Mouse (Mus musculus) cerebellum, postnatal 10 days (tissue): ENCODE measurements around the gene Myoz1.
"Not testable (repeated sequence)": the region's sequence is repeated elsewhere in the genome, so short reads cannot be mapped to it uniquely, and the experiment has no call there.

Source experiments
- DNase-seq, 2 experiments: peaks; one replicate each; pipeline ENCODE4 v3.0.0; 2021; ENCODE audit warnings: mixed read lengths in 2 of 2

Gene Myoz1

DNA sequence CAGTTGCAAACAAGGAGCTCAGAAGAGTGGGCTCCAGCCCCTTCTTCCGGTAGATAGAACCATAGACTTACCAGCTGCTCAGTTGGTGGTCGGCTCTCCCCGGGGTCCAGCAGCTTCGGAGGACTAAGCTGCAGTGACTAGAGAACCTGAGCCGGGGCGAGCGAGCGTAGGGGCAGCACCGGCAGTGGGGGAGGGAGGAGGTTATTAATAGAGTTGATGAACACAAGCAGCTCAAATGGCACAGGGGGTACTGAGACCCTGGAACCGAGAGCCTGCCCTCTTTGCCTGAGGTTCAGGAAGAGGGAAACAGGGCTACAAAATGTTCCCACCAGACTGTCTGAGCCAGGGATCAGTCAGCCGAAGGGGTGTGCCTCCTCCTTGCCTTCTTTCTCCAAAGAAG lies at the start of gene Myoz1:
Gene Myoz1, minus strand, starts transcription at position 180 of the 400 bp plus-strand sequence.
- DNase-seq = no peak

GRCm38 (mm10) chr14:20703461-20703860 lies 47.1 kb upstream of the Myoz1 start:
- not testable (repeated sequence) for DNase-seq

DNA sequence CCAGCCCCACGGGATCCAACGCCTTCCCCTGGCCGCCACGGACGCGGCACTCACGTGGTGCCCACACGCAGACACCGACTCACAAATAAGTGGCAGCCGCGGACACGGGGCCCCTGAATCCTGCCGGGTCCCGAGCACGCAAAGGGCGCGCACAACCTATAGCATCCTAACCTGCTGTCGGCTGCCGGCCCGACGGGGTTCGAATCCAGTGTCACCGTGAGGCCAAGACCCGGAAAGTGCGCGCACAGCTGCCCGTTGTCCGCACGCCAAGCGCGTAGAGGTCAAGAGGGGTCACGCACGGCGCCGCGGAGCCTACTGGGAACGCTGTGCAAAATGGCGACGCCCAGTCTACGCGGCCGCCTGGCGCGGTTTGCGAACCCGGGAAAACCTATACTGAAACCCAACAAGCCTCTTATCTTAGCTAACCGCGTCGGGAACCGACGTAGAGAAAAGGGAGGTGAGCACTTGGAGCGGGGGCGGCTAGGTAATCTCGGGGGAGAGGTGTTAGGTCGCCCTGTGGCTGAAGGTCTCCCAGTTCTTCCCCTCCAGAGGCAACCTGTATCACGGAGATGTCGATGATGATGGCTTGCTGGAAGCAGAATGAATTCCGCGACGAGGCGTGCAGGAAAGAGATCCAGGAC lies 46.5 kb upstream of the Myoz1 start, which contains the start of gene Chchd1:
Gene Chchd1, plus strand, starts transcription at position 266 of the 641 bp plus-strand sequence.
- DNase-seq = peak; percentile 96 to 97

GRCm38 (mm10) chr14:20702096-20702740 lies 45.9 kb upstream of the Myoz1 start:
- DNase-seq = no peak

GRCm38 (mm10) chr14:20701554-20701953 lies 45.2 kb upstream of the Myoz1 start:
- no peak for DNase-seq

DNA sequence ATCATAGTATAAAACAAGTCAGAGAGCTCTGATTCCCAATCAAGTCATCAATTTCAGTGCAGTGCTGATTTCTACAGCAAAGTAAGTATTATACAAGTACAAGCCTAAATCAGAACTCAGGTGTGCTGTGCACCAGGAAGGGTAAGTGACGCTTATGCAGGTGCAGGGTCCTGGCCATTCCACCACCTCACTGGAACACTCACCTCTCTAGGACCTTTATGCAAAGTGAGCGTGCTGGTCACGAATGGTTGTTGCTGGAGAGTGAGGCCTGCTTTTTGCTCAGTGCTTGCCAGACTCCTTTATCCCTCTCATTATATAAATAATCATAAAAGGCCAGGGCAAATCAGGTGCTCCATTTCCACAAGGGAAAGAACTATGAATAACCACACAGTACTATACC lies 44.0 kb upstream of the Myoz1 start:
- no peak for DNase-seq

DNA sequence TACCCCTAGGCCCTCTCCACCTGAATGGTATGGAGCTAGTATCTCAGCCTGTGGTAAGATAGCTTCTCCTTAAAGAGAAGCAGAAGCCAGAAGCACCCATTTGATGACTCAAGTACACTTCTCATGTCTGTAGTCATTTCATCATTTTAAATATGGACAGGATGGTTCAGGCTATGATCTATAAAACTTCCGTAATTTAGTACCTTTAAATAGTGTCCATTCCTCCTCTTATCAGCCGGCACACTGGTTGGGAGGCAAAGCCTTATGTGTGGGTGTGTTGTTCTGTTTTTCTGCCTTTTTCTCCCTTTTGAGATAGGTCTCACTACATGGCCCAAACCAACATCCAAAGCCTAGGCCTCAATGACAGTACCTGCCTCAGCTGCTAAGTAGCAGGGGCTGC lies 42.2 kb upstream of the Myoz1 start:
- DNase-seq = no peak

DNA sequence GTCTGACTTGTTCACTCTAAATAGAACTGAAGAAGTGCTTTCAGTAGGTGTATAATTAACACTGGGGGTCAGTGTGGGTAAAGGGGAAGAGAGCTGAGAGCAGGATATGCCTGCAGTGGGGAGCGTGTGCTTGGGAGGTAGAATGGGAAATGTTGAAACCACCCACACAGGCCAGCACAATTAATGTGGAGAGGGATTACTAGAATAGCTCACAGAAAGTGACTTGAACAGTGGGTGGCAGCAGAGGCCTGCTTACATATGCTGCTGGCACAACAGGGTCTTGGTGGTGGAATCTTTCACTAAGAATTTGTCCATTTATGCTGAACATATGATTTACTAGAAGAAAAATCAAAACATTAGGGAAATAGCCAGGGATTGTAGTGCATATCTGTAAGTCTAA lies 40.6 kb upstream of the Myoz1 start:
- DNase-seq = peak; percentile 67 to 72

- no peak for DNase-seq
Observed at GRCm38 (mm10) chr14:20695761-20696520, 39.6 kb upstream of the Myoz1 start.

GRCm38 (mm10) chr14:20694884-20695760 lies 38.8 kb upstream of the Myoz1 start, which contains the start of gene Fut11:
Gene Fut11 (plus strand): TSS chr14:20694968.
- peak; percentile 94 to 96 for DNase-seq

DNA sequence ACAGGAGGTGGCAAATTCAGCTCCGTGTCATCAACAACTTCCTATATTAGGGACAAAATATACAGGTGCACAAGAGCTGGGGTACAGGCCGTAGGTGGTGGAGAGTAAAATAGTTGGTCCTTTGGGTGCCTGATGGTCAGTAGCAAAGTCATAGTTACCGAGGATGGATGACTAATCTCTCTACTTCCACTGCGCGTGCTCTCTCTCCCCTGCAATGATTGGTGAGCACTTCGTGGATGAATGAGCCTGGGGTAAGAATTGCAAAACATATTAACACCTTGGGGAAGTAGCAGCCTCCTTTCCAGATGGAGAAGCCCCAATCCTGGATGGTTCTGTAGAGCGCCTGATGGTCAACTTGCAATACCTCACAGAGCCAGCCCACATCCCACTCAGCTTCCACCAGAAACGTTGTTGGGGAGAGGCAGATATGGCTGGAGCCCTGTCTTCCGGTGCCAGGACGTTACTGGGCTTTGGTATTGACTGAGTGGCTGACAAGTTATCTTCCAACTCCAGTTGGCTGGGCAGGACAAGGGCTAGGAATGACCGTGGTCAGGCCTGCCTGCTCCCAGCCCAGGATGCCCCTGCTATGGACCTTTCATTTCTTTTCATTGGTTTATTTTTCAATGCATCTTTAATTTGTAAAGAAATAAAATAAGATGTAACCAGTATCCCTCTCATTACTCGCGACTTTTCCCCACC lies 38.0 kb upstream of the Myoz1 start:
- DNase-seq = peak in 1 of 2 experiments; percentile 35

DNA sequence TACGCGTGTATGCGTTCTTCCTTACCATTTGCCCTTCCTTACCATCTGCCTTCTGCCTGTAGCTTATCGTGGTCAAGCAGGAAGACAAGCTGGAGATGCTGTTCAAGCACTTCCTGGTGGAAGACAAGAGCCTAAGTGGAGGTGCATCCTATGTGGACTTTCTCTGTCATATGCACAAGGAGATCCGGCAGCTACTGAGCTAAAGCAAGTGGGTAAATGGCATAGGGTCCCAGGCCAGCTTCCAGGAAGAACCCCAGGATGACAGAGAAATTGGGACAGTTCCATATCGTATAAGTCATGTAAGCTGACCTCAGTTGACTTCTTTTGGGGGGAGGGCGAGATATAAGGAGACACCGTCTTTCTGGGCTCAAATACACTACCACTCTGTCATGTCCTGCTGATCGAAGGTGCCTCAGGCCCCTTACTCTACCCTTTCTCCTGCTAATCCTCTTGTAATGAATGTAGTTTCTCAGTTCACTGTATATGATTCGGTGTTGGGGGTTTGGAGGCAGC lies 37.3 kb upstream of the Myoz1 start:
- no peak for DNase-seq

DNA sequence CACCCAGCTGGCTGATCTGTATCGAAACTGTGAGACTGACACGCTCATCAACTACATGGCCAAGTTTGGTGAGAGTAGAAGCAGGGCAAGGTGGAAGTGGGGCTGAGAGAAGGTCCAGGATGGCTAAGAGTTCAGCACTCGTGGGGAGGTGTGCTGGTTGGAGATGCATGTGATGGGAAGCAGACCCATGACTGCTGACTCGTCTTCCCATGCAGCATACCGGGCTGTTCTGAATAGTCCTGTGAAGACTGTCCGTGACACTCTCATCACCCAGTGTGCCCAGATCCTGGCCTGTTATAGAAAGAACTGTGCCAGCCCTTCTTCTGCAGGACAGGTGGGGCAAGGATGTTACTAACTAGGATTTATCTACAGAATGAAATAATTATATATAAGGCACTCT lies 35.4 kb upstream of the Myoz1 start:
- DNase-seq = no peak

- DNase-seq = no peak
Observed at GRCm38 (mm10) chr14:20689009-20689408, 32.7 kb upstream of the Myoz1 start.

DNA sequence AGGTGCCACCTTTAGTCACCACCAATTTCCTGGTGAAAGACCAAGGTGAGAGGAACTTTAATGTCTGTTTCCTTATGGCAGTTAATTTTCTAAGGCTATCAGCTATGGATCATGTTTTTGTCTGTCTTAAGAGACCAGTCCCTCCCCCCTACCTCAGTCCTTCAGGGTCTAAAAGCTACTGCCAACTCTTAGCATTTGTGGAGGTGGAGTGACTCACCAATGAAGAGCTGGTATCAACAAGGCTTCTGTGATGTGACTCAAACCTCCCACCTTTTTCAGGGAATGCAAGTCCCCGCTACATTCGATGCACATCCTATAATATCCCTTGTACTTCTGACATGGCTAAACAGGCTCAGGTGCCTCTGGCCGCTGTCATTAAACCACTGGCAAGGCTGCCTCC lies 30.2 kb upstream of the Myoz1 start:
- no peak for DNase-seq

DNA sequence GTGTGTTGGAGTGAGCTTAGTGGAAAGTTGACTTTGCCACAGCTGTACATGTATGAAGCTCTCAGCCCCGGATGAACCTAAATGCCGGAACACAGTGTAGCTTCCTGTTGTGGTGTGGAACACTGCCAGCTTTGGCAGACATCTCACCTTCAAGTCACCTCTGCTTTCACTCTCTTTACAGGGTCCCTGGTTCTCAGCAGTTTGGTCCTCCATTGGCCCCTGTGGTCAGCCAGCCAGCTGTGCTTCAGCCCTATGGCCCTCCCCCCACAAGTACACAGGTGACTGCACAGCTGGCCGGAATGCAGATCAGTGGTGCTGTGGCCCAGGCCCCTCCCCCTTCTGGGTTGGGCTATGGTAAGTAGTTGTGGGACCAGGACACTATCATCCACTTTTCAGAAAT lies 26.2 kb upstream of the Myoz1 start:
- no peak for DNase-seq

- DNase-seq = no peak
Observed at GRCm38 (mm10) chr14:20681742-20682141, 25.4 kb upstream of the Myoz1 start.

GRCm38 (mm10) chr14:20677906-20678305 lies 21.6 kb upstream of the Myoz1 start:
- DNase-seq = no peak

DNA sequence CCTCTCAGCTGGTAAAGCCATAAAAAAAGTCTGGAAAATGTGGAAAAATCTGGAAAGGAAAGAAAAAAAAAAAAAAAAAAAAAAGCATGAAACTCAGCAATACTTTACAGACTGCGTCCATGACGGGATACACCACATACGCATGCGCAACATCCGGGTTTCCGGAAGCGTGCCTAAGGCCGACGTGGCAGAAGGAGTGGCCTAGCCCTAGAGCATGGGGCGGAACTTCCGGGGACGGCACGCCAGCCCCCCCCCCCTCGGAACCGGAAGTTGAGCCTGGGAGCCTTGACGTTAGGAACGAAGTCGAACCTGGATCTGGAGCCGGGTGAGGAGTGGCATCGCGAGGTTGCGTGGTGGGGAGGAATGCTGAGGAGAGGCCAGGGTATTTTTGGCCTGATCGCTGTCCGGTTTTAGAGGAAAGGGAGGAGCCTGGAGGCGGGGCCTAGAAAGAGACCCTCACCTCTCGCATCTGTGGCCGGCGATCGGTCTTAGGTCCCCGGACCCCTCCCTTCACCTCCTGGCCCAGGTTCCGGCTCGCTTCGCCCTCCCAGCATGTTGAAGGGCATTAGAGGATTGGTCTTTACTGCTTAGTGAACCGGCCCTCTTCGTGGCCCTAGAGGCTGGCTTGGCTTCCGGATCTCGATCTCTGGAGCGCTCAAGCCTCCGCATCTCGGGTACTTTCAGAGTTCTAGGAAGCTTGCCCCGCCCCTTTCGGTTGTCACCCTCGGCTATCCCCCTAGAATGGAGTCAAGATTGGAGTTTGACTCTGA lies 17.9 kb upstream of the Myoz1 start, which contains the start of gene Sec24c:
Gene Sec24c, plus strand, starts transcription at position 245 of the 770 bp plus-strand sequence.
- DNase-seq = peak; percentile 100

- peak in 1 of 2 experiments; percentile 59 for DNase-seq
Observed at GRCm38 (mm10) chr14:20673735-20674063, 17.4 kb upstream of the Myoz1 start.

DNA sequence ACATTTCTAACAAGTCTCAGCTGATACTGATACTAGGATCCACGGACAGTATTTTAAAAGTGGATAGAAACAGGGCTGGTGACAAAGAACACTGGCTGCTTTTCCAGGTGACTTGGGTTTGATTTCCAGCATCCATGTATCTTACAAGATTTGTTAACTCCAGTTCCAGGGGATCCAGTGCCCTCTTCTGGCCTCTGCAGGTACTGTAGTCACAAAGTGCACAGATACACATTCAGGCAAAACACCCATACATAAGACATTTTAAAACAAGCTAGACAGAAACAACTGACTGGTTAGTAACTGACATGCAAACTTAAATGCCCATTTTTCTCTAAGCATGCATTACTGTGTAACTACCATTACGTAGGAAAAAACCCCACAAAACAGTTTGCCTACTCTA lies 16.6 kb upstream of the Myoz1 start:
- peak; percentile 53 to 72 for DNase-seq
